Mouse (Mus musculus) CH12.LX (cell line): ENCODE measurements at regions not wholly inside any gene's neighbourhood (a gene's known extent, or its start where the extent isn't known, plus 50 kb on each side); places are given as distances from the start of the nearest gene placed in this dataset.

Experiments
- DNase-seq: peaks from one replicate; pipeline ENCODE4 v3.0.0-alpha.2; 2013; ENCODE audit errors: extremely low read depth
- H3K27ac ChIP-seq: 2 replicates; pipeline ENCODE4 v1.5.1; 2012; ENCODE audit warnings: low read depth, mild to moderate bottlenecking, control low read depth, moderate library complexity; ENCODE audit not compliant: insufficient read depth
- H3K27me3 ChIP-seq: replicated peaks from 2 replicates; pipeline ENCODE3; 2012; ENCODE audit warnings: inconsistent platforms
- H3K36me3 ChIP-seq, 2 experiments: replicated peaks in 1 of 2; 2 replicates each; pipeline versions ENCODE3 to v1.6.1; 2012; ENCODE audit warnings: inconsistent platforms in 1 of 2, low read length in 1 of 2, mild to moderate bottlenecking in 1 of 2, mixed read lengths in 1 of 2, moderate library complexity in 1 of 2; ENCODE audit not compliant: control insufficient read depth in 1 of 2, insufficient read depth in 1 of 2
- H3K4me1 ChIP-seq, 2 experiments: 2 replicates each; pipeline ENCODE4 v1.6.1; 2012; ENCODE audit warnings: inconsistent platforms in 1 of 2, moderate library complexity in 1 of 2; ENCODE audit not compliant: insufficient read depth in 2 of 2, control insufficient read depth in 1 of 2
- H3K4me2 ChIP-seq: 2 replicates; pipeline ENCODE4 v1.6.1; 2012; ENCODE audit warnings: low read depth, mild to moderate bottlenecking, control low read depth; ENCODE audit not compliant: poor library complexity, insufficient read depth, severe bottlenecking
- H3K4me3 ChIP-seq, 3 experiments: fragments of 150-350 bp in 1 of 3; sonication (generic) in 1 of 3; replicated peaks in 1 of 3; 2 replicates each; pipeline versions ENCODE3 to v1.5.1; 2011 to 2012; ENCODE audit warnings: low read depth in 2 of 3, low read length in 2 of 3, mild to moderate bottlenecking in 2 of 3, moderate library complexity in 2 of 3, control low read depth in 1 of 3, improper control_type of control experiment in 1 of 3, inconsistent platforms in 1 of 3, mixed read lengths in 1 of 3; ENCODE audit not compliant: poor library complexity in 1 of 3
- H3K79me2 ChIP-seq: replicated peaks from 2 replicates; pipeline ENCODE4 v1.6.1; 2012; ENCODE audit warnings: mild to moderate bottlenecking, moderate library complexity; ENCODE audit not compliant: control insufficient read depth, poor library complexity, insufficient read depth, severe bottlenecking; ENCODE audit errors: extremely low read depth
- H3K9ac ChIP-seq: 2 replicates; pipeline ENCODE4 v1.6.1; 2012; ENCODE audit warnings: low read depth, mild to moderate bottlenecking, control low read depth, moderate library complexity; ENCODE audit not compliant: insufficient read depth
- H3K9me3 ChIP-seq: replicated peaks from 2 replicates; pipeline ENCODE3; 2012; ENCODE audit warnings: low read length, inconsistent platforms, mixed read lengths
- BHLHE40 ChIP-seq: IDR thresholded peaks from 2 replicates; pipeline ENCODE4 v1.6.1; 2011; ENCODE audit warnings: mild to moderate bottlenecking, low read depth, low read length, improper control_type of control experiment
- CHD1 ChIP-seq: IDR thresholded peaks from 2 replicates; pipeline ENCODE4 v1.6.1; 2012; ENCODE audit warnings: low read depth, low read length, improper control_type of control experiment, inconsistent platforms
- CHD2 ChIP-seq: IDR thresholded peaks from 2 replicates; pipeline ENCODE4 v1.6.1; 2011; ENCODE audit warnings: low read length, improper control_type of control experiment
- E2F4 ChIP-seq: IDR thresholded peaks from 2 replicates; pipeline ENCODE4 v1.6.1; 2011; ENCODE audit warnings: low read depth, low read length, improper control_type of control experiment; ENCODE audit not compliant: insufficient replicate concordance
- EP300 ChIP-seq: IDR thresholded peaks from 2 replicates; pipeline ENCODE4 v1.6.1; 2011; ENCODE audit warnings: low read length, improper control_type of control experiment
- ETS1 ChIP-seq: conservative IDR thresholded peaks from 2 replicates; pipeline ENCODE4 v1.6.1; 2012; ENCODE audit warnings: low read depth, mild to moderate bottlenecking, inconsistent platforms, low read length, improper control_type of control experiment, moderate library complexity
- GABPA ChIP-seq: IDR thresholded peaks from 2 replicates; pipeline ENCODE4 v1.6.1; 2012; ENCODE audit warnings: low read depth, low read length, improper control_type of control experiment, inconsistent platforms; ENCODE audit not compliant: insufficient replicate concordance
- HCFC1 ChIP-seq: IDR thresholded peaks from 2 replicates; pipeline ENCODE4 v1.6.1; 2012; ENCODE audit warnings: low read depth, mild to moderate bottlenecking, inconsistent platforms, low read length, improper control_type of control experiment
- JUND ChIP-seq: conservative IDR thresholded peaks from 2 replicates; pipeline ENCODE4 v1.6.1; 2011; ENCODE audit warnings: low read depth, low read length, improper control_type of control experiment
- MAFK ChIP-seq: IDR thresholded peaks from 2 replicates; pipeline ENCODE4 v1.6.1; 2011; ENCODE audit warnings: low read length, improper control_type of control experiment; ENCODE audit not compliant: insufficient replicate concordance
- MAX ChIP-seq: IDR thresholded peaks from 2 replicates; pipeline ENCODE4 v1.6.1; 2011; ENCODE audit warnings: low read length, improper control_type of control experiment
- MAZ ChIP-seq: IDR thresholded peaks from 2 replicates; pipeline ENCODE4 v1.6.1; 2012; ENCODE audit warnings: low read depth, mild to moderate bottlenecking, inconsistent platforms, low read length, improper control_type of control experiment, moderate library complexity
- MEF2A ChIP-seq: IDR thresholded peaks from 2 replicates; pipeline ENCODE4 v1.6.1; 2014; ENCODE audit warnings: low read depth, mild to moderate bottlenecking, inconsistent platforms, low read length, improper control_type of control experiment, borderline replicate concordance
- MYC ChIP-seq: IDR thresholded peaks from 2 replicates; pipeline ENCODE4 v1.6.1; 2011; ENCODE audit warnings: low read depth, mild to moderate bottlenecking, improper control_type of control experiment, low read length
- NELFE ChIP-seq: IDR thresholded peaks from 2 replicates; pipeline ENCODE4 v1.6.1; 2011; ENCODE audit warnings: low read depth, low read length, improper control_type of control experiment
- NRF1 ChIP-seq: IDR thresholded peaks from 2 replicates; pipeline ENCODE4 v1.6.1; 2014; ENCODE audit warnings: low read depth, mild to moderate bottlenecking, inconsistent platforms, low read length, improper control_type of control experiment, moderate library complexity
- POLR2A ChIP-seq: IDR thresholded peaks from 2 replicates; pipeline ENCODE4 v1.6.1; 2011; ENCODE audit warnings: low read depth, mild to moderate bottlenecking, improper control_type of control experiment, low read length
- POLR2AphosphoS2 ChIP-seq: IDR thresholded peaks from 2 replicates; pipeline ENCODE4 v1.6.1; 2011; ENCODE audit warnings: low read depth, low read length, improper control_type of control experiment
- RAD21 ChIP-seq: IDR thresholded peaks from 2 replicates; pipeline ENCODE4 v1.6.1; 2011; ENCODE audit warnings: low read depth, mild to moderate bottlenecking, low read length, improper control_type of control experiment, moderate library complexity
- SMC3 ChIP-seq: IDR thresholded peaks from 2 replicates; pipeline ENCODE4 v1.6.1; 2011; ENCODE audit warnings: low read depth, low read length, improper control_type of control experiment
- TBP ChIP-seq: conservative IDR thresholded peaks from 2 replicates; pipeline ENCODE4 v1.6.1; 2011; ENCODE audit warnings: low read depth, low read length, improper control_type of control experiment
- TCF12 ChIP-seq: IDR thresholded peaks from 2 replicates; pipeline ENCODE4 v1.6.1; 2014; ENCODE audit warnings: low read depth, mild to moderate bottlenecking, inconsistent platforms, low read length, improper control_type of control experiment
- UBTF ChIP-seq: IDR thresholded peaks from 2 replicates; pipeline ENCODE4 v1.6.1; 2012; ENCODE audit warnings: low read depth, mild to moderate bottlenecking, inconsistent platforms, low read length, improper control_type of control experiment, moderate library complexity
- USF1 ChIP-seq: IDR thresholded peaks from 2 replicates; pipeline ENCODE4 v1.6.1; 2014; ENCODE audit warnings: low read depth, mild to moderate bottlenecking, inconsistent platforms, low read length, improper control_type of control experiment
- USF2 ChIP-seq: conservative IDR thresholded peaks from 2 replicates; pipeline ENCODE4 v1.6.1; 2011; ENCODE audit warnings: low read depth, low read length, improper control_type of control experiment
- ZC3H11A ChIP-seq: IDR thresholded peaks from 2 replicates; pipeline ENCODE4 v1.6.1; 2012; ENCODE audit warnings: low read depth, mild to moderate bottlenecking, inconsistent platforms, low read length, improper control_type of control experiment
- ZKSCAN1 ChIP-seq: IDR thresholded peaks from 2 replicates; pipeline ENCODE4 v1.6.1; 2012; ENCODE audit warnings: low read depth, inconsistent platforms, low read length, improper control_type of control experiment, borderline replicate concordance
- ZMIZ1 ChIP-seq: IDR thresholded peaks from 2 replicates; pipeline ENCODE4 v1.6.1; 2012; ENCODE audit warnings: low read depth, mild to moderate bottlenecking, inconsistent platforms, low read length, improper control_type of control experiment
- ZNF384 ChIP-seq: IDR thresholded peaks from 2 replicates; pipeline ENCODE4 v1.6.1; 2012; ENCODE audit warnings: low read depth, low read length, improper control_type of control experiment, inconsistent platforms
- dilution Hi-C: fragments of 300-500 bp; cut with MboI; formaldehyde crosslinking; loops from 2 replicates; pipeline ENCODE4 v1.14.3; 2020; ENCODE audit warnings: low sequenced_read_pairs; ENCODE audit not compliant: extremely low pct_unique_long_range_greater_than_20kb, extremely low pct_ligation_motif_present
- in situ Hi-C: fragments of 300-500 bp; cut with MboI; formaldehyde crosslinking; loops from 3 replicates; pipeline ENCODE4 v1.14.3; 2019; ENCODE audit warnings: low sequenced_read_pairs, low pct_ligation_motif_present, low pct_unique_long_range_greater_than_20kb, mixed read lengths

DNA sequence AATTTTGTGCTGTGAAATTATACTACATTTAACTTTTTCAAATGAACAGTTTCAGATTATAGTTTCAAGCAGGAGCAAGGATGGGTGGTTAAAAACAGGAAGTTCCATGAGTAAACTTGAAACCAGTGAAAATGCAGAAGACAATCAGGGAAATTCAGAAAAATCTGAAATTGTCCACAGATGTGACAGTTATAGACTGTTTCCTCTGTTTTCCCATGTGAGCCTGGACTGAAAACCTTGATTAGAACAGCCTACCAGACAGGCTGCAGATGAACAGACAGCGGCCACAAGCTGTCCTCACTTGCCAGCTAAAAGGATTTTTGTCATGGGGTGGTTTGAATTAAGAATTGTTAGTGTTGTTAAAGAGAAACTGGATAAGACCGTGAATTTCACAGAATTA, 91.4 kb downstream of the Nfkbiz start (continued):
- TF ChIP-seq CHD1 = no peak
- TF ChIP-seq USF2 = no peak
- TF ChIP-seq NELFE = peak; percentile 29; the same call in 1 of the 2 replicates
- TF ChIP-seq ZKSCAN1 = no peak
- peak; percentile 94 for TF ChIP-seq TCF12
- TF ChIP-seq ZNF384 = peak; percentile 82
- peak; percentile 74; the same call in 1 of the 2 replicates for TF ChIP-seq TBP
- TF ChIP-seq NRF1 = no peak

DNA sequence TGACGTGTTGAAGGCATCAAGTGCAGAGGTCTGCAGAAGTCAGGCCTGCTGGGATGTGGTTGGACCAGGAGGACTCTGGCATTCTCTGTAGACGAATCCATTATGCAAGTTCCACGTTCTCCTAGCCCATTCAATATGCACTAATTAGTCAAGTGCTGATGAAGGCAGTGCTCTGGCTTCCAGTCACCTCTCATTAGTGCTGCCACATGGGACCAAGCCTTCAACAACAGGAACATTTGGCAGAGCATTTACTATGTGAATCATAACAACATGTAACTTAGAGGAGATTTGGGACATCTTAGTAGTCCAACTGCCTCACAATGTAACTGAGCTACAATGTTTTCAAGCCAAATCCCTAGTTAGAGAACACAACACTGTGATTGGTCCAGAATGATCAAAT, 92.5 kb downstream of the Nfkbiz start:
- Histone ChIP-seq H3K9ac (no peak overlapping the region), H3K79me2 (peaks cover 12% of the 10 kb centered on the region), H3K4me3 (no peak overlapping the region), H3K36me3 (no peaks in the 10 kb centered on the region), H3K27ac (peak overlapping the region; percentile 39), H3K4me1 (peaks cover 30 to 64% of the 10 kb centered on the region in 2 experiments)
- dilution Hi-C loops = no loop called here
- DNase-seq = no peak
- in situ Hi-C loops = no loop called here
- TF ChIP-seq E2F4 (no peak), MYC (no peak), UBTF (no peak), ZC3H11A (no peak), MEF2A (no peak), MAFK (0 out of 2 replicates have a peak, but pooled peaks have one; percentile 27), GABPA (no peak)
- TF ChIP-seq, all 38 proteins: peak for 1
- Histone ChIP-seq H3K27me3 (no peaks in the 10 kb centered on the region), H3K4me2 (no peak overlapping the region), H3K9me3 (peaks cover 5% of the 10 kb centered on the region)

DNA sequence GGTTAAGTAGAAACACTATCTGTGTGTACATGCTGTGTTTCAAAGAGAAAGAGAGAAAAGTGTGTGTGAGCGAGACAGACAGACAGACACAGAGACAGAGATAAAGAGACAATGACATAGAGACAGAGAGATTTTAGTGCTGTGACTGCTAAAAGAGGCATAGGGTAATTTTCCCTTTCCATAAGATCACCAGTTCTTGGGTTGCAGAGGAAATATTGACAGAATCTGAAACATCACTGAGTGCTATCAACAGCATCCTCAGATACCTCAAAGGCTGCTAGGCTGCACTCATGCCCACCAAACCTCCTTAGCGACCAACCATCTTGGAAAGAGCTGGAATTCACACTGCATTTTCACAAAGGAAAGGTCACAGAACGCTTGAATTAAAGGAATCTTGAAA, 93.6 kb downstream of the Nfkbiz start:
- Histone ChIP-seq H3K4me1 (peaks cover 30 to 64% of the 10 kb centered on the region in 2 experiments), H3K79me2 (peaks cover 12% of the 10 kb centered on the region), H3K27ac (no peak overlapping the region), H3K27me3 (no peaks in the 10 kb centered on the region), H3K4me2 (no peak overlapping the region), H3K9me3 (peaks cover 5% of the 10 kb centered on the region), H3K9ac (no peak overlapping the region), H3K36me3 (no peaks in the 10 kb centered on the region), H3K4me3 (no peak overlapping the region)
- DNase-seq = peak; percentile 38
- dilution Hi-C loops = no loop called here
- in situ Hi-C loops = no loop called here
- TF ChIP-seq TBP (no peak), CHD2 (no peak), RAD21 (no peak), USF2 (no peak), ZKSCAN1 (no peak), MAZ (peak; percentile 57; the same call in 1 of the 2 replicates), EP300 (peak; percentile 88), ZMIZ1 (no peak), NELFE (no peak), POLR2AphosphoS2 (no peak), BHLHE40 (peak; percentile 29; the same call in 1 of the 2 replicates), JUND (0 out of 2 replicates have a peak, but pooled peaks have one; percentile 48), USF1 (no peak), MAX (0 out of 2 replicates have a peak, but pooled peaks have one; percentile 41), ZNF384 (no peak), MEF2A (peak; percentile 73; the same call in 1 of the 2 replicates), E2F4 (no peak), ZC3H11A (no peak), HCFC1 (no peak), POLR2A (no peak), ETS1 (peak; percentile 76), CHD1 (peak; percentile 40; the same call in 1 of the 2 replicates), SMC3 (peak; percentile 4; the same call in 1 of the 2 replicates)
